In genomic region chr19:58123620-58124019, GRCm38 (mm10) we compare ENCODE assay signal across 17 mouse cellular contexts.
"Had no signal": no experiment of that assay in that cellular context is flagged by ENCODE, and none has a peak within 500 bp of the region (broad histone marks: within the 10 kb centered on the region; RNA-seq: fewer than 3 reads in every experiment).

No protein-coding gene starts in this region.

- H3K27me3 ChIP-seq: intestine, embryonic 15.5 days; liver, embryonic 13.5 days; midbrain, embryonic 12.5 days; neural tube, embryonic 15.5 days had no signal

- H3K27ac ChIP-seq: intestine, embryonic 15.5 days; layer of hippocampus, adult 2 months; limb, embryonic 13.5 days; liver, embryonic 13.5 days; midbrain, embryonic 12.5 days; neural tube, embryonic 15.5 days had no signal

- ATAC-seq: intestine, embryonic 15.5 days had no signal

- DNase-seq: kidney, adult 18-20 months; kidney, postnatal 10 days; kidney, postnatal 4 days; left cerebral cortex, postnatal 4 days; liver, embryonic 13.5 days; lung, embryonic 14.5 days; lung, postnatal 4 days; right cerebral cortex, postnatal 4 days; spleen, adult 18-20 months; thymus, adult 18-20 months; thymus, postnatal 25 days had no signal

- H3K9ac ChIP-seq: intestine, embryonic 15.5 days; limb, embryonic 13.5 days; liver, embryonic 13.5 days; lung, embryonic 14.5 days; midbrain, embryonic 12.5 days; neural tube, embryonic 15.5 days had no signal

- H3K4me2 ChIP-seq: intestine, embryonic 15.5 days; limb, embryonic 13.5 days; liver, embryonic 13.5 days; lung, embryonic 14.5 days; midbrain, embryonic 12.5 days; neural tube, embryonic 15.5 days had no signal

- H3K4me1 ChIP-seq: liver, embryonic 13.5 days; midbrain, embryonic 12.5 days had no signal

- H3K36me3 ChIP-seq: intestine, embryonic 15.5 days; liver, embryonic 13.5 days; midbrain, embryonic 12.5 days; neural tube, embryonic 15.5 days had no signal

- H3K9me3 ChIP-seq: intestine, embryonic 15.5 days; limb, embryonic 13.5 days; liver, embryonic 13.5 days; midbrain, embryonic 12.5 days; neural tube, embryonic 15.5 days had no signal

- H3K4me3 ChIP-seq: intestine, embryonic 15.5 days; layer of hippocampus, adult 2 months; limb, embryonic 13.5 days; liver, embryonic 13.5 days; midbrain, embryonic 12.5 days; myocyte; neural tube, embryonic 15.5 days had no signal
